Mouse (Mus musculus) lung, postnatal 25 days (tissue): Measurements from ENCODE around the gene Pgghg.

Source experiments
- DNase-seq: peaks from one replicate; pipeline ENCODE4 v3.0.0; 2022; ENCODE audit warnings: low spot score

Pgghg gene

DNA sequence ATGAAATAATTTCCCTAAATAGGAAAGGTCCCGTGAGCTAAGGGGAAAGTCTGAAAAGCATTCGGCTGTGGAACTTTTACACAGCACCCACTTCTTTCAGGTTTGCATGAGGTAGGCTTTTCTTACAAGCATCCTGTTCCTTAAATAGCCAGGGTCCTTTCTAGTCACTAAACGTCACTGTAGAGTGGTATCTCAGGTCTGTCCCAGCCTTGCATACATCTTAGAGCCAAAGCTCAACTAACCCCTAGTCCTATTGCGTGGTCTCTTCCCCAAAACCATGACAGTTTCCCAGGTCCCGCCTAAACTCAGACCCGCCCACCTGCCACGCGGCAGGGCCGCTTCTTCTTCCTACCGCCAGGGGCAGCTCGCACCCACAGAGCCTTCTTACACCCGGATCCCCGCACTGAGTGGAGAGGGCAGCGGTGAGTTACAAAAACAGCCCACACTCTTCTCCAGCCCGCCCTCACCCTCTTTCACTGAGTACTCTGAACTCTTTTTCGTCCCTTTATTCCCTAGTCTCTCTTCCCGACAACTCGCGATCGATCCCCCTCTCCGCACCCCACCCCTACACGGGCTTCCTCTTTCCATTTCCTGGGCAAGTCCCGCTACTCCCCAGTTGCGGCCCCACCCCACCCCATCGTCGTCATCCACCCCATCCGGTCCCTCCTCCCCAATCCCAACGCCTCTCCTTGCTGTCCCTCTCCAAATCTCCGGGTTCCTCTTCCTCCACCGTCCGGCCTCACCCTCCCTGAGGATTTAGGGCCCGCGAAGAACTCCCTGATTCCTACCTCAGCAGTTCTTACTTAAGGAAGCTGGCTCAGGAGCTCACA is at the start of gene Pgghg:
TSS of gene Pgghg (plus strand) at position 170 of the 830 bp plus-strand sequence.
- peak; percentile 91 for DNase-seq

DNA sequence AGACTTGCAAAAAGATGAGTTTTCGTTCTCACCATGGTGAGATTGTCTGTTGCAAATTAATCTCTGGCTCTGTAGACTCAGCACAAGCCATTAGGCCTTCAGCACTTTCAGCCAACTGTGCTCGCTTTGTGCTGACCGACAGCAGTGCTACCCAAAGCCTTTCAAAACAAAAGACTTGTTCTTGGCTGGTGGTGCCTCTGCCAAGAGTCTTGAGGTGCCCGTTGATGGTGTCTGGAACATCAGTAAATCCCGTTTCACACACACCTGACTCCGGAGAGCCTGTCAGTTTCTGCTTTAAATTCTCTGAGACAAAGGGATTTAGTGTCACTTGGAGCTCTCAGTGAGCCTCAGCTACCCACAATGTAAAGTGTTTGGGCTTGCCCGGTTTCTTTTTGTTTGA is 47.2 kb upstream of the Pgghg start:
- no peak for DNase-seq

DNA sequence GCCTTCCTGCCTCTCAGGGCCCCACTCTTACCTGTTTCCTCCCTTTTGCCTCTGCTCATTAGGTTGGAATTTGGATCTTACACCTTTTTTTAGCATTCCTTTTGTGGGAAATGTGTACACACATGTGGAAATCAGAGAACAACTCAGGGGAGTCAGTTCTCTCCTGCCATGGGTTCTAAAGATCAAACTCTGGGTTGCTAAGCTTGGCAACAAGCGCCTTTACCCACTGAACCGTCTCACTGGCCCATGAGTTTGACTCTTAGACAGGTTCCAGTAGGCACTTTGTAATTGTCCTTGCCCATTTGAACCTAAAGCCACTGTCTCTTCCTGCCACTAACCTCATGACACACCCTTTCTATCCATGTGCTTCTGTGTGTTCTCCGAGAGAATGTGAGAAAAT is 46.6 kb upstream of the Pgghg start:
- no peak for DNase-seq

DNA sequence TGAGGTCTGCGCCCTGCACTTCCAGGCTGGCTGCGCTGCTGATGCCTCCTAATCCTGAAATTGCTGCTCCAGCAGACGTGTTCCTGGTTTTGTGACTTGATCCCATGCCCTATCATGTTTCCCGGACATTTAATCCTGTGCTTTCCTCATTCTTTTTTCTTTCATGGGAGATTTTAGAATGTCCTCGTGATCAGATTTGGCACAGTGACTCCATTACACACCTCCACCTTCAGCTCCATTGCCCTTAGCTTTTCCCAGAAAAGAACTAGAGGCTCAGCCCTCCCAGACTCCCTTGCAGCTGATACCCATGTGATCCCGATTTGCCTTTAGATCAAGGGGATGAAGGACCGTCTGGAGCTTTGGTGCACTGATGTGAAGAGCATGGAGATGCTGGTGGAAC is 43.3 kb upstream of the Pgghg start:
- no peak for DNase-seq

DNA sequence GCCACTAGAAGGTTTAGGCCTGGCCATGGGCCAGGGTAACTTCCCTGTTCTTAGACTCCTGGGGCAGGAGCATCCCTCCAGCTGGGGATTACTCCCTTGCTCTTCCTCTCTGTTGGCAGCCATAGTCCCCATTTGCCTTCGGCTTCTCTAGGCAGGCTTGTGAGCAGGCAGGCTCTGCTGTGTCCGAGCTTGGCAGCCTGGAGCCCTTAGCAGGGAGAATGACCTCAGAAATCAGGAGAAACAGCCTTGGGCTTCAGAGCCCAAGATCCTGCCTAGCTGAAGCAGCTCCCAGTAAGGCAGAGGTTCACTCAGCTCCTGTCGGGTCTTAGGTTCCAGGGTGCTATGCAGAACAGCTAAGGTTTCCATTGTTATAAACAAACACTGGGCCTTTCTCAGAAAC is 42.1 kb upstream of the Pgghg start:
- DNase-seq: no peak

DNA sequence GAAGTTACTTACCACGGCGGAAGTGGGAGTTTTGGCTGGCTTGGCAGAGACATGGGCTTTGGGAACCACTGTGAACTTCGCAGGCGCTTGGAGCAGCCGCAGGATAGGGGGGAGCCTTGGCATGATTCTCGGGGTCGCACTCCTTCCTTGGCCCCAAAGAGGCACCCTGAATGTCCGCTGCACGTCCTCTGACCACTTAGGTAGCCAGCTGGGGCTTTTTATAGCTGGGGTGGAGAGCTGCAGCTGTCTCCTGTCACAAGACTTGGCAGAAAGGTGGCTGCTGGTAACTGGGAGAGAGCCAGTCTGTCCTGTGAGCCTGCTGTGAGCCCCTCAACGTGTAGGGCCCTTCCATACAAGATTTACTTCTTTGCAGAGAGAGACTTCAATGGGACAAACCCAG is 41.0 kb upstream of the Pgghg start, which contains the start of gene Cox8b:
TSS of gene Cox8b (minus strand) at position 227 of the 400 bp plus-strand sequence.
- DNase-seq: no peak

DNA sequence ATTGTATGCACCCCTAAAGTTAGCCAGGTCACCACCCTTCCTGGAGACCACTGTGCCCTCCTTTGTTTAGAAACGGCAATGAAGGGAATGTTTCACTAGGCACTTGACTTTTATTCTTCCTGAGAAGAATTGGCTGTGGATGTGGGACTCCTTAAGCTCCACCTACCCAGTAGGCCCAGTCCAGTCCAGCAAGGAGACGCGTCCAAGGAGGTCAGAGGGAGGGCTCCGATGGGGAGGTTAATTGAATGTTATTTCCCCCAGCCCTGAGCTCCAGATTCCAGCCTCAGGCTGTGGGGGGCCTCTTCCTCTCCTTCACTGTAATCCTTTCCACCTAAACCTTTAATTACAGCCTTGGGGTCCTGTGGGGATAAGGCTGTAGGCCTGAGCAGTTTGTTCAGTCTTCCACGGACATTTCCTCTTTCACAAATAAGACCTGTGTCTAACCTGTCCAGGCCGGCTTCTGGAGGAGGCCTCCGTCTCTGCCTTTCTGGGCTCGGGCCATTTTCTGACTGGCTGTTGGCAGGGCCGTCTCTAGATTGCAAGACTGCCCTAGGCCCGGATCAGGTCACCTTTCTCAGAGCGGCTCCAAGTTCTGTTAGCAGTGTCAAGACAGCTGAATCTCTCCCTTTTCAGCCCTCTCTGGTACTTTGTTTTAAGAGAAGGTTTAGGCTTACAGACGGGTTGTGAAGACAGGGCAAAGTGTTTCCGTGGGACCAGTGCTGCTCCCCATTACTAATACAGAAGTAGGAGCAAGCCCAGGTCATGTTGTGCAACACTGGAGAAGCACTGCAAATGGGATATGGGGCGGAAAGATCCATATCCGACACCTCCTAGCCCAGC is 38.9 kb upstream of the Pgghg start:
- no peak for DNase-seq

DNA sequence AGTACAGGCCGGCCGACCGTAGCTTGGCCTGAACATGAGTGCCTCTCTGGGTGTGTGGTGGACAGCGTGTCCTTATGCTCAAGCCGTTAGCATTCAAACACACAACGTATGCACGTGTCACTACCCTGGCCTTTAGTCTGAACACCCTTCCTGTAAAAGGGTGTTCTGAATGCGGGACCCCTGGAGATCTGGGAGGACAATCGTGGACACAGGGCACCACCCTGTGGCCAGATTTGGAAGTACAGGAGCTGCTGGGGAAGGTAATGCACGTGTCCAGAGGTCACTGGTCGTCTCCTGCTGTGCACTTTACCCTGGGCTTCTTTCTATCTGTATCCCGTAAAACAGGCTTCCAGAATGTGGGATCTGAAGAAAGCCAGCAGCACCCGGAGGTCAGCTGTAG is 38.0 kb upstream of the Pgghg start:
- peak; percentile 78 for DNase-seq

DNA sequence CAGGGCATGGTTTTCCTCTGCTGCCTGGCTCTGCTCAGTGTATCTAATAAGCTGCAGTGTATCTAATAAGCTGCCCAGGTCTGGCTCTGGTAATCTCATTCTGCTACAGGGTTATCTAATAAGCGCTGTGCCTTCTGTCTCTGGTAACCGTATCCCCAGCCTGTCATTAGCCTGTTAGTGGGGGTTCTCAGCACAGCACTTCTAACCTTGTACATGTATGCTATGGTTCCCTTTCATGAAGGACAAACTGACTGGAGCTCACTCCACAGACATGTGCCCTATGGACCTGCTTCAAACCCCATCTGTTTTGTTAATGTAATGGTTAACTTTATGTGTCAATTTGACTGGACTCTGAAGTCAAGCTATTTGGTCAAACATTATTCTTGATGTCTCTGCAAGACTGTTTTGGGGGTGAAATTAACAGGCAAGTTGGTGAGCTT is 35.5 kb upstream of the Pgghg start:
- DNase-seq: no peak

DNA sequence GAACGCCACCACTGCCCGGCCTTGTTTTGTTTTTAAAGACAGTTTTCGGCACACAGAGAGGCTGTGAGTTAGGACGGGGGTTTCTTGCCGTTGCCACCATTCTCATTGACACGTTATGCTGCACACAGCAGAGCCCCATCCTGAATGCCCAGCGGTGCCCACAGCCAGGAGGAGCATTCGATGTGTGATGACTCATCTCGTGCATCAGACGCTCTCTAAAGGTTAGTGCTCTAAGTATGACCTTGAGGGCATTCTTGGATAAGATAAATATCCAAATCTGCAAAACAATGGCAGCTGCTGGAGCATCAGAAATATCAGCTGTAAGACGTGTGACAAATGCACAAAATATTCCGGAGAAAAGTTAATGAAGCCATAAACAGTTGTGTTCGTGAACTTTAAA is 34.1 kb upstream of the Pgghg start:
- no peak for DNase-seq

DNA sequence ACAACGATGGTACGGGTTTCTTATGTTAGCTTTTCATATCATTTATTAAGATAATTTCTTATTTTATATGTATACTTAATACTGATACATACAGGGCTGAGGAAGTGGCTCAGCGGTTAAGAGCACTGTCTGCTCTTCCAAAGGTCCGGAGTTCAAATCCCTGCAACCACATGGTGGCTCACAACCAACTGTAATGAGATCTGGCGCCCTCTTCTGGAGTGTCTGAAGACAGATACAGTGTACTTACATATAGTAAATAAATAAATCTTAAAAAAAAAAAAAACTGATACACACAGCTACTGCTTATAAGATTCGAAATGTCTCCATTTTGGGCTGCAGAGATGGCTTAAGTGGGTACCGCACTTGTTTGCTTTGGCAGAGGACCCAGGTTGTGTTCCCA is 33.5 kb upstream of the Pgghg start:
- DNase-seq: no peak

DNA sequence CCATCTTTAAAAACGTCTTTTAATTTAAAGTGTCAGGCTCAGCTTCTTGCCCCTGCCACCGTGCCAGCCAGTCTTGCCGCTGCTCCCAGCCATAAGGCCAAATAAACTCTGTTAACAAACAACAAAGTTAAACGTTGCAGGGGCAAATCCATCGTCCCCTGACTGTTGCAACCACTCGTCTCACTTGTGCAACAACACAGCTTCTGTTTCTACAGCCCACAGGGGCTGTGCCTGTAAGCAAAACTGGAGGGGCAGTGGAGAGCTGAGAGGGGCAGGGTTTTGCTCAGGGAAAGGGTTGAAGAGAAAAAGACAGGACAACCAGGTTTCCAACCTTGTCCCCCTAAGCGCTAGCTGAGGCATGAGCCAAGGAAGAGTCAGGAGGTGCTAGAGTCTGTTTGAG is 33.0 kb upstream of the Pgghg start:
- DNase-seq: no peak

DNA sequence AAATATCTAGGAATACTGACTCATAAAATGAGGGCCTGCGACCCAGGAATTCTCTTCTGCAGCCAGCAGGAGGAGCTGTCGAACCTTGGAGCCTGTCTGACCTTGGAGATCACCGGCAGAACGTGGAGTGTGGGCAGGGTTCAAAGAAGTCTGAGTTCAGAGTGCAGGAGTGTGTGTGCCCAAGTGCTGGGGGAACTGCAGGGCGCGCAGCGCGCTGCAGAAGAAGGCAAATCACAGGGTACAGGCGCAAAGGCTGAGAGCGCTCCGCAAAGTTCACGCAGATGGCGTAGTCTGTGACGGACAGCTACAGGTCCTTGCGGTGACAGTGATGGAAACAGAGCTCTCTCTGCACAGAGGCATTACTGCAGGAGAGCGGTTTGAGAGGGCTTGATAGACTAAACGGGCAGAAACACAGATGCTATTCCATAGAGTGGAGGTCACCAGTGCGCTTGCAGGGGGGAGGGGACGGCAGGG is 32.5 kb upstream of the Pgghg start:
- DNase-seq: peak; percentile 83

DNA sequence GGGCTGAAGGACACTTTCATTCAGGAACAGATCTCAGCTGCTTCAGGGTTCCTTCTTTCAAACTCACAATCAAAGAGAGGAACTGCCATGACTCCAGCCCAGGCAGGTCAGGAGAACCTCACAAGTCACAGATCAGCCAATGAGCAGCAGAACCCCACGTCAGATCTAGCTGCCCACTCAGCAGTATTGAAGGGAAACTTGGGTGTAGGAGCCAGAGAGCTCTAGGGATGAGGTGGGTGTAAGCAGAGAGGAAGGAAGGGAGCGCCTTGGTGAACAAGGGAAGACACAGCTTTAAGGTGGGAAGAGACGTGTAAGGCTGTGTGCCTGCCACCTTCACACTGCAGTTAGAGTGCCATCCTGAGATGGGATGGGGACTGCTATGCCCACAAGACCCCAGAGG is 28.9 kb upstream of the Pgghg start:
- no peak for DNase-seq

DNA sequence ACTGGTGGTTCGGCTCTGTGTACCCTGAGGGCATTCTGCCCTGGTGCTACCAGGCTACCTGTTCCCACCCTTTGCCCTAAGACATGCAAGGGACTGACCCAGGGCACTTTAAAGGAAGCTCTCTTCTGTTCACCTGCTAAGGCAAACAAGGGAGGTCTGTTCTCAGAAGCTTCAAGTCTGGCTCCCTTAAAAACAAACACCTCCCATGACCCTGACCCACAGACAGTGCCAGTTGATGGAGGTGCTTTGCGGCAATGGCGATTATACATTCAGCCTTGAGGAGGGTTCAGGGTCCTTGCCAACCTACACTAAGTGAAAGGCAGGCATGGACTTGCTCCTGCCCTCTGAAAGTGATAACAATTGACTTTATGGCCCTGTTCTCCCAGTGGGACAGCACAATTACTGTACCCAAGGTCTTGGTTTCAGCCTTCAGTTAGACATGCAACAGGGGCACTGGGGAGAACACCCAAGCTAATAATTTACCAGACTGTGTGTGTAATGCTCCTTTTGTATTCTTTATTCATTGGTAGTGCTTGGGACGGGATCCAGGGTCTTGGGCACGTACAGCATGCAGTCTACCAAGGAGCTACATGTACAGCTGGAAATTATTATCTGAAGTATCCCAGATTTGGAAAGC is 28.2 kb upstream of the Pgghg start:
- no peak for DNase-seq

DNA sequence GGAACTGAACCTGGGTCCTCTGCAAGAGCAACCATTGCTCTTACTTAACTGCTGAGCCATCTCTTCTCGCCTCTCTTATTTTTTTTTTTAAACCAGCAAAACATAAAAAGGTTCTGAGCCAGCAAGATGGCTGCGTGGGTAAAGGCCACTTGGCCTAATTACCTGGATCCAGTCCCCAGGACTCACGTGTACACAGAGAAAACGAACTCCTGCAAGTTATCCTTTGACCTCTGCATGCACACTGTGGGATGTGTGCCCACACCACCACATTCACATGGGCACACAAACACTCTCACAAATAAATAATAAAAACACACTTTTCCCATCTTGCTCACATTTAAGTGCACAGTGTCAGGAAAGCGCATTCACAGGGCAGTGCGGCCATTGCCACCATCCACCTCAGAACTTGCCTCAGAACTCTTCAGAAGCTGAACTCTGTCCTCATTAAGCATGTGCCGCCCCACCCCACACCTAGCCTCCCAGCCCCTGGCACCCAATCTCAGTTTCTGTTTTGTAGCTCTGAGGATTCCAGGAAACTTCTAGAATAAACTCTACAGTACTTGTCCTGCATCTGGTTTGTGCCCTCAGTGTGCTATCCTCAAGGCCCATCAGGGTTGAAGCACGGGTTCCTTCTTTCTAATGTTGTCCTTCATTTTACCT is 27.0 kb upstream of the Pgghg start:
- DNase-seq: no peak

DNA sequence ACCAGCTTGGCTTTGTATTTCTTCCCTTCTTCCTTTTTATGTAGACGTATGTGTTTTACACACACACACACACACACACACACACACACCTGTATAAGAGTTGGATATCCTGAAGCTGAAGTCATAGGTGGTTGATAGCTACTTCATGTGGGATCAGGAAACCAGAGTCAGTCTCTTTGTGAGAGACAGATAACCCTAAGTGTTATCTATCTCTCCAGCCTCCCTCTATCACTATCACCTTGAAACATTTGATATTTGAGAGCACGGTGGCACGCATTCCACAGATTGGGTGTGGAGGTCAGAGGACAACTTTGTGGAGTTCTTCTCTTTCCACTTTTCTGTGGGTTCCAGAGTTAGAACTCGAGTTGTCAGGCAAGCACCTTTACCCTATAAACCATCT is 21.3 kb upstream of the Pgghg start:
- DNase-seq: no peak

DNA sequence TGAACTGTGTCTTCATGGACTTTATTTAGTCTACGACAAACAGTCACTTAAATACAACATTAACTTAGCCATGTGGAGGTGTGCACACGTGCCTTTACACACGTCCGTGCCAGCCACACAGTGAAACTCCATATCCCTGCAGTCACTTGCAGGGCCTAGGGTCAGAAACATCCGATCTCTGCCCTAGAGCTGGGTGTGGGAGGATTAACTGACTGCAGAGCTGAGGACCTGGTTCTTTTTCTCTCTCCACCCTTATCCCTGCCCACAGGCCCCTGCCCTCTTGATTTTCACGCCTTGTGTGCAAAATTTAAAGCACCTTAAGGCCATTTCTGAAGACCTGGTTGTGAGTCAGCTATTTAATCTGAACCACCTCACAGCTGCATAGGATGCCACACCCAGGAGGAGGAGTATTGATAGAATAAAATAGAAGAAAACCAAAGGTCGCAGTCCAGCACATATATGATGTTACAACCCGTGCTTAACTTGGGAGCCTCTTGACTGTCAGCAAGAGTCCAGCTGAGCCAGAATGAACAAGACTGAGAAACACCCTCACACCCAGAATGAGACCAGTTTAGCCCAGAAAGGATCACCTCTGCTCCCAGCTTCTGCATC is 20.7 kb upstream of the Pgghg start, which contains the start of gene Nlrp6:
TSS of gene Nlrp6 (plus strand) at position 485 of the 612 bp plus-strand sequence.
- no peak for DNase-seq

DNA sequence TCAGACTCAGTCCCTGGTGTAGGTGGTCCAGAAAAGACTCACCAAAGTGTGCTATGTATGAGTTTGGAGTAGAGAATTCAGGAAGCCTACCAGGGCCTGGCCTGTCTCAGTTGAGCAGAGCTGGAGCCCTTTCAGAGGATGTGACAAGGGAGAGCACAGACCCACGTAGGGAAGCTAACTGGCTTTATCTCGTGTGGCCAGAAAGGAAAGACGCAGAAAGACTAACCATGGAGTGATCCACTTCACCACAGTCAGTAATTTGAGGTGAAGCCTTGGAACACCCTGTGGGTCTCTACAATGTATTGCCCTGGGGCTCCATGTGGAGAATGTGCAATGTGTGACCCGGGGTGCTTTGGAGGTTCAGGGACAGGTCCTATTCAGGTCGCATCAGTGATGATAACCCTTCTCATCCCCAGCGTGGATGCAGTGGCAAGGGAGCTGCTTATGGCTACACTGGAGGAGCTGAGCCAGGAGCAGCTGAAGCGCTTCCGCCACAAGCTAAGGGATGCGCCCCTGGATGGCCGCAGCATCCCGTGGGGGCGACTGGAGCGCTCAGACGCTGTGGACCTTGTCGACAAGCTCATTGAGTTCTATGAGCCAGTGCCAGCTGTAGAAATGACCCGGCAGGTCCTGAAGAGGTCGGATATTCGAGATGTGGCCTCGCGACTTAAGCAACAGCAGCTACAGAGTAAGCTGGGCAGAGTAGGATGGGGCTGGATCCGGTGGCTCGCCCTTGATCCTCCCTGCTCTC is 19.8 kb upstream of the Pgghg start:
- DNase-seq: no peak

DNA sequence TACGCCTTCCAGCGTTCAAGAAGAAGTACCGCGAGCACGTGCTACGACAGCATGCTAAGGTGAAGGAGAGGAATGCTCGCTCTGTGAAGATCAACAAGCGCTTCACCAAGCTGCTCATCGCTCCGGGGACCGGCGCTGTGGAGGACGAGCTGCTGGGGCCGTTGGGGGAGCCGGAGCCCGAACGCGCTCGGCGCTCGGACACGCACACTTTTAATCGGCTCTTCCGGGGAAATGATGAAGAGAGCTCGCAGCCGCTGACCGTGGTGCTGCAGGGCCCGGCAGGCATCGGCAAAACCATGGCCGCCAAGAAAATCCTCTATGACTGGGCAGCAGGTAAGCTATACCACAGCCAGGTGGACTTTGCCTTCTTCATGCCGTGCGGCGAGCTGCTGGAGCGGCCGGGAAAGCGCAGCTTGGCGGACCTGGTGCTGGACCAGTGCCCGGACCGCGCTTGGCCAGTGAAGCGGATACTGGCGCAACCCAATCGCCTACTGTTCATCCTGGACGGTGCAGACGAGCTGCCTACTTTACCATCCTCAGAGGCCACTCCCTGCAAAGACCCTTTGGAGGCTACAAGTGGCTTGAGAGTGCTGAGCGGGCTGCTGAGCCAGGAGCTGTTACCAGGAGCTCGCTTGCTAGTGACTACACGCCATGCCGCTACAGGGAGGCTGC is 18.7 kb upstream of the Pgghg start:
- no peak for DNase-seq
